Mouse (Mus musculus): ENCODE results near the gene B4galnt1.
"Not testable (repeated sequence)": the region's sequence is repeated elsewhere in the genome, so short reads cannot be mapped to it uniquely, and the experiment has no call there.

DNA sequence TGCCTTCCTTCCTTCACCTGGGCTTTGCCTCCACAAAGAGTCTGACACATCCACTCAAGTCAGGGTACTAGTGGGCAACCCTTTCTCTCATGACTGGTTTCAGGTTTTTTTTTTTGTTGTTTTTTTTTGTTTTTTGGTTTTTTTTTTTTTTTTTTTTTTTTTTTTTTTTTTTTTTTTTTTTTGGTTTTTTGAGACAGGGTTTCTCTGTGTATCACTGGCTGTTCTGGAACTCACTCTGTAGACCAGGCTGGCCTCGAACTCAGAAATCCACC, 27.0 kb downstream of the B4galnt1 start:
- not testable (repeated sequence) for TF ChIP-seq CTCF (IDR thresholded peaks at IDR 0.05; ENCODE audit: insufficient read depth, low read length); POLR2A (IDR thresholded peaks at IDR 0.05; ENCODE audit: borderline replicate concordance, extremely low read depth, low read depth, low read length)
